Mouse (Mus musculus) forebrain, embryonic 16.5 days (tissue): ENCODE measurements around the gene Kcnmb1. TPM values are rescaled to one million over a fixed set of nuclear protein-coding genes. Genes with fewer than 3 reads are reported as not detected.

Experiments
- ATAC-seq: fragments of 200-750 bp; cut with Nextera tagmentation; 2 replicates; pipeline ENCODE4 v1.8.0; 2017; ENCODE audit warnings: mild to moderate bottlenecking, moderate library complexity
- H3K27ac ChIP-seq: fragments of 300-500 bp; sonication (generic); 2 replicates; pipeline ENCODE4 v1.5.1; 2014; ENCODE audit warnings: low read length, control low read depth
- H3K27me3 ChIP-seq: fragments of 300-500 bp; sonication (generic); replicated peaks from 2 replicates; pipeline ENCODE4 v1.6.1; 2014; ENCODE audit warnings: low read length; ENCODE audit not compliant: control insufficient read depth, insufficient read depth
- H3K36me3 ChIP-seq: fragments of 300-500 bp; sonication (generic); 2 replicates; pipeline ENCODE4 v1.6.1; 2014; ENCODE audit not compliant: control insufficient read depth, insufficient read depth
- H3K4me1 ChIP-seq: fragments of 300-500 bp; sonication (generic); replicated peaks from 2 replicates; pipeline ENCODE4 v1.6.1; 2014; ENCODE audit warnings: low read length; ENCODE audit not compliant: control insufficient read depth, insufficient read depth
- H3K4me2 ChIP-seq: fragments of 300-500 bp; sonication (generic); 2 replicates; pipeline ENCODE4 v1.6.1; 2014; ENCODE audit warnings: mild to moderate bottlenecking, low read length, control low read depth
- H3K4me3 ChIP-seq: fragments of 300-500 bp; sonication (generic); replicated peaks from 2 replicates; pipeline ENCODE4 v1.5.1; 2014; ENCODE audit warnings: mild to moderate bottlenecking, low read length, control low read depth
- H3K9ac ChIP-seq: fragments of 300-500 bp; sonication (generic); replicated peaks from 2 replicates; pipeline ENCODE4 v1.6.1; 2014; ENCODE audit warnings: low read depth, low read length, control low read depth
- H3K9me3 ChIP-seq: fragments of 300-500 bp; sonication (generic); 2 replicates; pipeline ENCODE4 v1.6.1; 2016; ENCODE audit warnings: low read length; ENCODE audit not compliant: control insufficient read depth
- WGBS: fragments of 180-500 bp; shearing (Covaris S2); extraction: QIAGEN DNeasy Blood & Tissue Kit; methylation state at CpG from one replicate; pipeline ENCODE4 v1.1.7; 2014; 5-methylcytosine and 5-hydroxymethylcytosine counted together
- polyA plus RNA-seq: library from polyadenylated mRNA; unstranded; fragments of >200 nt; fragmentation: Nextera tagmentation; extraction: Ambion mirVana; gene quantifications from 2 replicates; pipeline ENCODE4 v1.2.1, GENCODE M21; 2015

Kcnmb1 gene
- polyA plus RNA-seq, 1 experiment from 2014 or later, result 0.18 TPM

DNA sequence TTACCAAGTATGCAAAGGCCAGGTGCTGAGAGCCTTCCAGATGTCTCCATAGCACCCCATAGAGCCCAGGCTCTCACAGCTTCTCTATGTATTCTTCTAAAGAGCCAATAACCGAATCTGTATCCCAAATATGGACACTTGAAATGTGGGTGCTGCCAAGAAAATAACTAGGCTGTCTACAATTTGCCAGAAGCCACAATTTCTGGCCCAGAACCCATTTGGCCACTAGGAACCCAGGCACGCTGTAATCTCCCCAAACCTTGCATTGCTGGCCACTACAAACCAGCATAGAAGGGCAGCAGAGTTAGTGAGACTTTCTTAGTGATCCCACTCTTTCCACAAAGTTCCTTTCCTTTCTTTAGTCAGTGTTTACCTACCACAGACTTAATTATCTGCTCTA, 12.3 kb downstream of the Kcnmb1 start:
- no peak for ATAC-seq
- H3K4me2 ChIP-seq, result no peak overlapping the region
- 82% methylated on average over 2 of the region's 2 CpGs for WGBS

DNA sequence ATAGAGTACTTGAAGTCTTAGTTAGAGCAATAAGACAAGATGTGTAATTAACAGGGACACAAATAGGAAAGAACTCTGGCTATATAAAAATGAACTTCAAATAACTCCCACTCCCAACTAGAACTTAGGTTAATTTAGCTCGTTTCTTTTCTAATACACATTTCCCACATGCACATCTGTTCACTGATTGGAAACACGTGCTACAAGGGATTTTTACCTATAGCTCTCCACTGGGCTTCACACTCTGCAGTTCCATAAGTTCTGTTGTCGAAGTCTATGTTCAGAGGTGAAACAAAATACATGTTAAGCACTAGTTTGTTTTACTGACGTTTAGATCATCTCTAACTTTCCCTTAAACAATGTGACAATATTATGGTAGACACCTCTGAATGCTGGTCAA, 17.3 kb downstream of the Kcnmb1 start:
- Histone ChIP-seq H3K27me3 (no peaks in the 10 kb centered on the region), H3K9ac (no peak overlapping the region), H3K9me3 (no peaks in the 10 kb centered on the region), H3K4me3 (no peak overlapping the region), H3K4me1 (no peaks in the 10 kb centered on the region), H3K4me2 (no peak overlapping the region), H3K27ac (no peak overlapping the region), H3K36me3 (no peaks in the 10 kb centered on the region)
- ATAC-seq, result no peak
- 78% methylated on average over 4 of the region's 4 CpGs for WGBS

More for the DNA sequence above, 12.3 kb downstream of the Kcnmb1 start:
- Histone ChIP-seq H3K4me3 (no peak overlapping the region), H3K36me3 (no peaks in the 10 kb centered on the region), H3K27ac (no peak overlapping the region), H3K9me3 (no peaks in the 10 kb centered on the region), H3K4me1 (peaks cover 3% of the 10 kb centered on the region; the same call in 1 of the 2 replicates), H3K27me3 (no peaks in the 10 kb centered on the region), H3K9ac (no peak overlapping the region)

DNA sequence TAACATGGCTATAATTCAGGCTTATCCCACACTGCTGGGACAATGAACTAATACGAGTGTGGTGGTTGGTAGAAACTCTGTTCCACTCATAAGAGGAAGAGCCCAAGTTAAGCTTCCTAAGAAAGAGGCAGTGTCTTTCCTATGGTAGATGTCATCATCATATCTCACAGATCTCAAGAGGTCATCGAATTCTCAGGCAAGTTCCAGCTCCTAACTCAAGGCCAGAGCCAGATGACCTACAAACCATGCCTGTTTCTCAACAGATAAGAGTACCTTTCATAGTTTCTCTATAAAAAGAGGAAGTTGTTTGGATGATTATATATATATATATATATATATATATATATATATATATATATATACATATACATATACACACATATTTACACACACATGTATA, 23.7 kb downstream of the Kcnmb1 start:
- no peaks in the 10 kb centered on the region for H3K36me3 ChIP-seq
- H3K4me1 ChIP-seq, result no peaks in the 10 kb centered on the region
- 89% methylated on average over 2 of the region's 2 CpGs for WGBS
- no peaks in the 10 kb centered on the region for H3K27me3 ChIP-seq
- no peaks in the 10 kb centered on the region for H3K9me3 ChIP-seq
- H3K4me3 ChIP-seq, result no peak overlapping the region
- no peak overlapping the region for H3K9ac ChIP-seq
- ATAC-seq, result no peak
- no peak overlapping the region for H3K4me2 ChIP-seq
- H3K27ac ChIP-seq, result no peak overlapping the region

- H3K4me2 ChIP-seq, result no peak overlapping the region
- no peaks in the 10 kb centered on the region for H3K9me3 ChIP-seq
- no peak overlapping the region for H3K27ac ChIP-seq
- peaks cover 13% of the 10 kb centered on the region; the same call in 1 of the 2 replicates for H3K4me1 ChIP-seq
- no peak for ATAC-seq
- H3K9ac ChIP-seq, result no peak overlapping the region
- no peak overlapping the region for H3K4me3 ChIP-seq
- H3K27me3 ChIP-seq, result no peaks in the 10 kb centered on the region
- 84% methylated on average over 5 of the region's 5 CpGs for WGBS
- H3K36me3 ChIP-seq, result no peaks in the 10 kb centered on the region
These were observed 27.2 kb downstream of the Kcnmb1 start for GRCm38 (mm10) chr11:33990002-33990401.

- ATAC-seq, result peak; percentile 87
- H3K4me3 ChIP-seq, result no peak within 1 kb of the TSS
- no peaks in the 10 kb centered on the region for H3K36me3 ChIP-seq
- H3K9ac ChIP-seq, result no peak within 1 kb of the TSS
- H3K4me2 ChIP-seq, result peak within 1 kb of the TSS; percentile 14; the same call in 1 of the 2 replicates
- no peak within 1 kb of the TSS for H3K27ac ChIP-seq
- H3K27me3 ChIP-seq, result no peaks in the 10 kb centered on the region
- 24% methylated on average over 12 of the region's 12 CpGs for WGBS
- no peaks in the 10 kb centered on the region for H3K9me3 ChIP-seq
- peaks cover 13% of the 10 kb centered on the region; the same call in 1 of the 2 replicates for H3K4me1 ChIP-seq
These were observed 30.1 kb downstream of the Kcnmb1 start, which contains the start of gene Kcnip1 for GRCm38 (mm10) chr11:33992938-33993337. TSS of gene Kcnip1 (minus strand) at chr11:33993152.

- no peaks in the 10 kb centered on the region for H3K27me3 ChIP-seq
- no peak overlapping the region for H3K4me3 ChIP-seq
- WGBS, result 56% methylated on average over 5 of the region's 5 CpGs
- no peak overlapping the region for H3K4me2 ChIP-seq
- no peak for ATAC-seq
- H3K9me3 ChIP-seq, result no peaks in the 10 kb centered on the region
- H3K9ac ChIP-seq, result no peak overlapping the region
- H3K4me1 ChIP-seq, result peaks cover 13% of the 10 kb centered on the region; the same call in 1 of the 2 replicates
- no peaks in the 10 kb centered on the region for H3K36me3 ChIP-seq
- H3K27ac ChIP-seq, result no peak overlapping the region
These were observed 30.7 kb downstream of the Kcnmb1 start for GRCm38 (mm10) chr11:33993496-33993895.

- no peak overlapping the region for H3K4me2 ChIP-seq
- H3K4me3 ChIP-seq, result no peak overlapping the region
- 50% methylated on average over 10 of the region's 10 CpGs for WGBS
- no peak for ATAC-seq
- H3K27me3 ChIP-seq, result no peaks in the 10 kb centered on the region
- no peak overlapping the region for H3K9ac ChIP-seq
- H3K27ac ChIP-seq, result no peak overlapping the region
- H3K4me1 ChIP-seq, result peaks cover 2% of the 10 kb centered on the region; the same call in 1 of the 2 replicates
- no peaks in the 10 kb centered on the region for H3K36me3 ChIP-seq
- H3K9me3 ChIP-seq, result no peaks in the 10 kb centered on the region
These were observed 35.4 kb downstream of the Kcnmb1 start for GRCm38 (mm10) chr11:33998244-33998643.

- no peak overlapping the region for H3K4me2 ChIP-seq
- H3K4me3 ChIP-seq, result no peak overlapping the region
- no peaks in the 10 kb centered on the region for H3K4me1 ChIP-seq
- no peaks in the 10 kb centered on the region for H3K9me3 ChIP-seq
- no peak for ATAC-seq
- H3K27me3 ChIP-seq, result no peaks in the 10 kb centered on the region
- H3K9ac ChIP-seq, result no peak overlapping the region
- WGBS, result 79% methylated on average over 3 of the region's 3 CpGs
- no peaks in the 10 kb centered on the region for H3K36me3 ChIP-seq
- H3K27ac ChIP-seq, result no peak overlapping the region
These were observed 37.6 kb downstream of the Kcnmb1 start for GRCm38 (mm10) chr11:34000416-34000815.

GRCm38 (mm10) chr11:34001938-34002592, 39.3 kb downstream of the Kcnmb1 start:
- H3K9ac ChIP-seq, result no peak overlapping the region
- H3K4me3 ChIP-seq, result no peak overlapping the region
- H3K4me2 ChIP-seq, result no peak overlapping the region
- no peaks in the 10 kb centered on the region for H3K4me1 ChIP-seq
- H3K9me3 ChIP-seq, result no peaks in the 10 kb centered on the region
- no peak overlapping the region for H3K27ac ChIP-seq
- no peaks in the 10 kb centered on the region for H3K36me3 ChIP-seq
- WGBS, result 12% methylated on average over 5 of the region's 5 CpGs
- ATAC-seq, result no peak; the same call in 1 of the 2 replicates
- H3K27me3 ChIP-seq, result no peaks in the 10 kb centered on the region
